Mouse (Mus musculus): ENCODE measurements around the gene Zfp866.

Gene Zfp866

DNA sequence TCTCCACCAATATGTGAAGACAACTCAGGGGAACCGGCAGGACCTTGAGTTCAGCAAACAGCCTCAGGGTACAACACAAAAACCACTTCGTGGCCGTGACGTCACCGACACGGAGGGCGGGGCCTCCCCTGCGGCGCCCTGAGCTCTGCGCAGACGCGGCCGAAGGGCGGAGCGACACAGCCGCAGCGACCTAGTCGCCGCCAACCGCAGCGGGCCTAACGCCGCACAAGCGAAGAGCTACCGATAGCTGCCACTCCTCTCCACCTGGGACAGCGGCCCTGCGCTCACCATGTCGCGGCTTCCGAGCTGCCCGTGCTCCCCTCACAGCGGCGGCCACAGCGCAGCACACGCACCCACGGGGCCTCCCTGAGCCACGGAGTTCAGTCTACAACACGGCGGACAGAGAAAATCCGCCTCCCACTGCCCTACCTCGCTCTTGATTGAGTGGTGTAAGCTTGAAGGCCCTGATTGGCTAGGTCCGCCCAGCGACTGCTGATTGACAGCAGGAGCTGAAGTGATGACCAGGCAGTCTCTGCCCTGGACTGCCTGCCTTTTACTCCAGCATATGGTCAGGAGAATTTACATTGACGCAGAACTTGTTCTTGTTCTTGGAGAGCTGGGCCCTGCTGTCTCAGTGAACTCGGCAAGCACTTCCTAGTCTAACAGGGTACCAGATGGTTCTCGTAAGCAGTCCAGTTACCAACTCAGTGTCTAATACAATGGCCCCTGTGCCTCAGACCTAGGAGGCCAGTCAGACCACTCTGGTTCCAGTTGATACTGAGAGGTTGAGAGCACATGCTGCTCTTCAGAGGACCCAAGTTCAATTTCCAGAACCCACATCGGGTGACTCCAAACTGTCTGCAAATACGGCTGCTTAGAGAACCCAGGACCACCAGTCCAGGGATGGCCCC, 41.2 kb downstream of the Zfp866 start, which contains the start of gene Zfp963:
Zfp963 (minus strand) TSS at position 427 of the 911 bp plus-strand sequence.
- in situ Hi-C loops (cut with MboI; ENCODE audit: low pct_unique_long_range_greater_than_20kb in 1 of 2, low sequenced_read_pairs in 2 of 2, unreplicated experiment in 1 of 2) = no loop called here

DNA sequence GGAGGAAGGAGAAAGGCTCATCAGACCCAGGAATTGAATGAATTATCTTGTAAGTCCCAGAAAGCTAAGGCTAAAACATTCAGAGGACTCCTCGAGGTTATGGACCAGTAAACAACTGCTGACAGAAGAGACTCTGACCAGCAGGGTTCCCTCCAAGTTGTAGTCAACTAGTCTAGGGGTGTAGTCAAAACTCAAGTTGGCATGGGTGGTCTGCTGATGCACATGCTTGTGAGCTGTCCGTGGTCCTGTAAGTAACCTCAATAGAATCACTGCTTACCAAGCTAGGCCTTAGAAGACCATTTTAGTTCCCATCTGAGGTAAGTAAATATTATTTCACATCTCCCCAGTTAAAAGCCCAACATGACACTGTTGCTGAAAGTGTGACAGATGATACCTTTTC, 49.7 kb downstream of the Zfp866 start:
- in situ Hi-C loops (cut with MboI; ENCODE audit: low pct_unique_long_range_greater_than_20kb in 1 of 2, low sequenced_read_pairs in 2 of 2, unreplicated experiment in 1 of 2) = loop anchor here in 1 of 2 experiments (5.0 kb wide), 1 partner anchor 84 kb away; no protein-coding TSS in a partner anchor

DNA sequence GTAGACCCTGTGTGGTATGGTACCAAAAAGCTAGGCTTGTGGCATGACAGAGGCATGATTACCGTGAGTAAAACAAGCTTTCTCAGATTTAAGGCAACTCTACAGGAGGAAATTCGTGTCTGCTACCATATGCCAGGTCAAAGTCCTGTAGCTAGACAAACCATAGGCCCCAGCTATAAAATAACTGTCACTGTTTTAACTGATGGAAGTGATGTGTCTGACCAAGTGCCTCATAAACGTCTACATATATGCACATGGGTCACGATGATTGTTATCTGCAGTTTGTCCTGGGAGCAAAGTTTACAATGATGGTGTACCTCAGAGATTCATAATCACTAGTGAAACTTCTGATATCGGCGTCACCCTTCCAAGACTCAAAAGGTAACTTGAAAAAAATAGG, 50.2 kb downstream of the Zfp866 start:
- in situ Hi-C loops (cut with MboI; ENCODE audit: low pct_unique_long_range_greater_than_20kb in 1 of 2, low sequenced_read_pairs in 2 of 2, unreplicated experiment in 1 of 2) = loop anchor here in 1 of 2 experiments (5.0 kb wide), 1 partner anchor 83 kb away; no protein-coding TSS in a partner anchor

DNA sequence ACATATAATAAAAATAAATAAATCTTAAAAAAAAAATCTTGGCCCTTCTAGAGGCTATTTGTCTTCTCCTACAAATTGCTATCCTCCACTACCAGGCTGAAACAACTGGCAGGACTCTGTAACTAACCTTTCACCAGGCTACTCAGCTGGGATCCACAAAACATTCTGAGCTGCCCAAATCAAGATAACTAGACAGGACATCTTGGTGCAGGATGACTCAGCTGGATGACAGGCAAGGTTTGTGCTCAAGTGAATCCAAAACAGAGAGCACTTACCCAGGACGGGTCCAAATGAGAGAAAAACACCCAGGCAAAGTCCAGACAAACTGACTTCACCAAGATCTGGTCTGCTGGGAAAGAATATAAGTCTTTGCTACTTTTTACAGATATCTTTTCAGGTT, 55.5 kb downstream of the Zfp866 start:
- in situ Hi-C loops (cut with MboI; ENCODE audit: low pct_unique_long_range_greater_than_20kb in 1 of 2, low sequenced_read_pairs in 2 of 2, unreplicated experiment in 1 of 2) = no loop called here

DNA sequence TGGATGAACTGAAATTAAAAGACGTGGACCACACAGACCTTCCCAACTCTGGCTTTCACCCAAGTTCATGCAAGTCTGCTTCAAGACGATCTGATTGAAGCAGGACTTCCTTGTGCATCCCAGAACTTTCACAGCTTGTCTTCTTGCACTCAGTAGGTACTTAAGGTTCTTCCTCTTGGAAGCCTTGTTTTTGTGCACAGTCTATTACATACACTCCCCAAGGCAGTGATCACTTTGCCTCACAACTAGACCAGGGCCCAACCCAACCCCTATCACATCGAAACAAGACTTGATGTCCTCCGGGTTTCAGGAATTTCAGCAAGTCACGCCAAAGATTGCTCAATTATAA, 73.8 kb downstream of the Zfp866 start:
- in situ Hi-C loops (cut with MboI; ENCODE audit: low pct_unique_long_range_greater_than_20kb in 1 of 2, low sequenced_read_pairs in 2 of 2, unreplicated experiment in 1 of 2) = no loop called here

DNA sequence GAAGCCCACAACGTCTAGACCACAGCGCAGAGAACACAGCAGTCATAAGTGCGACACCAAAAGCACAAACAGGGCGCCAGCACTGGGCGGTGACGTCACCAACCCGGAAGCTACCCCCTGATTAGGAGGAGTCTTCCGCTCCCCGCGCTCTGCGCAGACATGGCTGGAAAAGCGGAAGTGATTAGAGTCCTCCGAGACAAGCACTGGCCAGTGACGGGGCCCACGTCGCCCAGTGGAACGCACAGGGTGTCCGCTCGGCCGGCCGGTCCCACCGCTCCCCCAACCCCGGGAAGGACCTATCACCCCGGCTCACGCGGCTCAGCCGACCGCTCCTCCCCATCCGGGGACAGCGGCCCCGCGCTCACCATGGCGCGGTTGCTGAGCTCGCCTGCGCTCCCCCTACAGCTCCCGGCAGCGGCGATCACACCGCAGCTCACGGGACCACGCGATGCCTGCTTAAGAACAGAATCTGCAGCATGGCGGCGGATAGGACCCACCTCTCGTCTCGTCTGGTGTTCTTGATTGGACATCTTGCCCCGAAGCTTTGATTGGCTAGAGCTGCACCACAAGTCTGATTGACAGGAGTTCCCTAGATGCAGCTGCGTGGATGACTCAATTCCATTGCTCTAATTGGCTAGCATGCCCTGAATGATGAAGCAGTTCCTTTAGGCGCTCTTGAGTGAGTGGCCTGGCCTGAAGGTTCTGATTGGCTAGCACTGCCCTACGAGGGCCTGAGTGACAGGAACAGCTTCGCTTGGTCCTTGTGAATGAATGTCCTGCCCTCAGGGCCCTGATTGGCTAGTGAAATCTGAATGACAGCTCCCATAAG, 74.4 kb downstream of the Zfp866 start:
- in situ Hi-C loops (cut with MboI; ENCODE audit: low pct_unique_long_range_greater_than_20kb in 1 of 2, low sequenced_read_pairs in 2 of 2, unreplicated experiment in 1 of 2) = no loop called here

DNA sequence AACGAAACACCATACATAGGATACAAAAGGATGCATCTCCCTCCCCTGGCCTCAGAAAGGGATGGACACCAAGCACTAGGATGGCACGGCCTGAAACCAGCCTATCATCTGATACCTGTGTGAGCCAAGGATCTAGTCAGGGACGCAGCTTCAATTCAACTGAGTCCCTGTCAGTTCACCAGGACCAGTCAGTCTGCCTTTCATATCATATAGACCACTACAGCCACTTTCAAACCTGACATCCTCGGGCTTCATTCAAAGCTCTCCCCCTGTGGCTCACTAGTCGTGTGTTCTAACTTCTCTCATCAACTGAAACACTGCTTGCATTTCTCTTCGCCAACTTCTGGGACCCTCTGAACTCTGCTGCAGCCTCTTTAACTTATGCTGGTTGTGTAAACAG, 75.6 kb downstream of the Zfp866 start:
- in situ Hi-C loops (cut with MboI; ENCODE audit: low pct_unique_long_range_greater_than_20kb in 1 of 2, low sequenced_read_pairs in 2 of 2, unreplicated experiment in 1 of 2) = no loop called here

DNA sequence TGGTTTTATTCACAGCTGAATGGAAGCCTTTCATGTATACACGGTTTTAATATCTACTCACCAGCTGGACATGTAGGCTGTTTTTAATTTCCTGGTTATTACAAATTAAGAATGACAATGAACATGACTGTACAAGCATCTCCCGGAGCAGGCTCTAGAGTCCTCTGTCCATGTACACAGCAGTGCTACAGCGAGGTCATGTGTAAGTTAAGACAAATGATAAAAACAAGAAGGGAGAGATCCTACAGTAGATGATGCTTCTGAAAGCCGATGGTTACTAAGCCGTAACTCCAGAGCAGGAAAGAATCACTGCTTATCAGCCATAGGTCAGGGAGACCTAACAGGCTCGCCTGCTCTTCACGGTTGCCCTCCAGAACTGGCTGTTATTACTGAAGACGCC, 77.5 kb downstream of the Zfp866 start:
- in situ Hi-C loops (cut with MboI; ENCODE audit: low pct_unique_long_range_greater_than_20kb in 1 of 2, low sequenced_read_pairs in 2 of 2, unreplicated experiment in 1 of 2) = no loop called here
